Mouse (Mus musculus) lung, adult 2 months (tissue): ENCODE measurements at regions not wholly inside any gene's neighbourhood (a gene's known extent, or its start where the extent isn't known, plus 50 kb on each side); places are given as distances from the start of the nearest gene placed in this dataset.

ENCODE experiments used
- CTCF ChIP-seq: fragments of 200-500 bp; IDR thresholded peaks from 2 replicates; pipeline ENCODE4 v1.5.1; 2011; ENCODE audit warnings: mild to moderate bottlenecking, low read length, control low read depth; ENCODE audit not compliant: insufficient read depth
- POLR2A ChIP-seq: fragments of 200-500 bp; IDR thresholded peaks from 2 replicates; pipeline ENCODE4 v1.6.1; 2011; ENCODE audit warnings: low read depth, mild to moderate bottlenecking, control low read depth, low read length, borderline replicate concordance; ENCODE audit errors: extremely low read depth

GRCm38 (mm10) chrX:10833681-10834080, 118.9 kb downstream of the Mid1ip1 start:
- TF ChIP-seq CTCF (no peak), POLR2A (no peak)
